Mouse (Mus musculus): ENCODE data around the gene Ncan. TPM values are rescaled to one million over a fixed set of nuclear protein-coding genes. Genes with fewer than 3 reads are reported as not detected.
A peak's percentile ranks its signal among the peaks of the same experiment; 100 is the strongest.

Ncan gene
- polyA plus RNA-seq, 1 experiment from 2014 or later: 13.5 TPM

- Histone ChIP-seq H3K36me3 (replicated peaks) (peaks cover 66% of the 10 kb centered on the region), H3K9me3 (no peaks in the 10 kb centered on the region), H3K4me1 (no peaks in the 10 kb centered on the region), H3K4me3 (no peak overlapping the region), H3K27me3 (ENCODE audit: poor library complexity, severe bottlenecking) (no peaks in the 10 kb centered on the region), H3K27ac (no peak overlapping the region)
- no peak for DNase-seq (ENCODE audit: extremely low spot score, low spot score)
Measured at GRCm38 (mm10) chr8:70049662-70050061, 71.0 kb downstream of the Ncan start.

- H3K36me3 ChIP-seq (replicated peaks): peaks cover 19% of the 10 kb centered on the region
- WGBS: 86% methylated on average over 5 of the region's 5 CpGs
- no peaks in the 10 kb centered on the region for H3K9me3 ChIP-seq
- no peak overlapping the region for H3K27ac ChIP-seq
- H3K4me3 ChIP-seq: peak overlapping the region; percentile 100
- peaks cover 37% of the 10 kb centered on the region for H3K4me1 ChIP-seq
- DNase-seq (ENCODE audit: extremely low spot score, low spot score): no peak
- no peaks in the 10 kb centered on the region for H3K27me3 ChIP-seq (ENCODE audit: poor library complexity, severe bottlenecking)
Measured at GRCm38 (mm10) chr8:70043996-70044395, 76.7 kb downstream of the Ncan start.

Small RNA genes within 50 kb of the gene (microRNA-seq; reads per million reads assigned to microRNA genes)
- gene Mir7066: not detected

Other genes starting within 250 kb of the Ncan start
- 0.36 and 0.53 TPM in 2 replicates for gene Cilp2, start 233.2 kb downstream of the Ncan start, polyA plus RNA-seq (2016; fragmentation: Nextera tagmentation; extraction: Ambion mirVana)
- 5.1 and 5.3 TPM in 2 replicates for gene Tssk6, start 218.7 kb downstream of the Ncan start, polyA plus RNA-seq (2016; fragmentation: Nextera tagmentation; extraction: Ambion mirVana)
- gene Ndufa13, start 218.3 kb downstream of the Ncan start, polyA plus RNA-seq (2016; fragmentation: Nextera tagmentation; extraction: Ambion mirVana): 165 and 170 TPM in 2 replicates
- 3.8 and 5.1 TPM in 2 replicates for gene Yjefn3, start 218.2 kb downstream of the Ncan start, polyA plus RNA-seq (2016; fragmentation: Nextera tagmentation; extraction: Ambion mirVana)
- 51.7 and 57.1 TPM in 2 replicates for gene Gatad2a, start 124.5 kb downstream of the Ncan start, polyA plus RNA-seq (2016; fragmentation: Nextera tagmentation; extraction: Ambion mirVana)
- gene Mau2, start 78.1 kb downstream of the Ncan start, polyA plus RNA-seq (2016; fragmentation: Nextera tagmentation; extraction: Ambion mirVana): 54.5 and 58.6 TPM in 2 replicates
- gene Sugp1, start 78.1 kb downstream of the Ncan start, polyA plus RNA-seq (2016; fragmentation: Nextera tagmentation; extraction: Ambion mirVana): 53.4 and 55.3 TPM in 2 replicates
- gene Tm6sf2, start 47.9 kb downstream of the Ncan start, polyA plus RNA-seq (2016; fragmentation: Nextera tagmentation; extraction: Ambion mirVana): 0.35 and 0.68 TPM in 2 replicates
- 0.05 and 0.12 TPM in 2 replicates for gene Hapln4, start 37.4 kb downstream of the Ncan start, polyA plus RNA-seq (2016; fragmentation: Nextera tagmentation; extraction: Ambion mirVana)
- gene Nr2c2ap, start 10.5 kb upstream of the Ncan start, polyA plus RNA-seq (2016; fragmentation: Nextera tagmentation; extraction: Ambion mirVana): 35.7 and 37.9 TPM in 2 replicates
- 17.1 and 19.2 TPM in 2 replicates for gene Rfxank, start 18.3 kb upstream of the Ncan start, polyA plus RNA-seq (2016; fragmentation: Nextera tagmentation; extraction: Ambion mirVana)
- 38.5 and 41.6 TPM in 2 replicates for gene Borcs8, start 18.6 kb upstream of the Ncan start, polyA plus RNA-seq (2016; fragmentation: Nextera tagmentation; extraction: Ambion mirVana)
- 0.71 and 0.74 TPM in 2 replicates for gene Mef2b, start 18.8 kb upstream of the Ncan start, polyA plus RNA-seq (2016; fragmentation: Nextera tagmentation; extraction: Ambion mirVana)
- gene Tmem161a, start 51.5 kb upstream of the Ncan start, polyA plus RNA-seq (2016; fragmentation: Nextera tagmentation; extraction: Ambion mirVana): 68.8 and 70.2 TPM in 2 replicates
- 2.2 and 2.6 TPM in 2 replicates for gene Slc25a42, start 91.4 kb upstream of the Ncan start, polyA plus RNA-seq (2016; fragmentation: Nextera tagmentation; extraction: Ambion mirVana)
- gene Sugp2, start 113.4 kb upstream of the Ncan start, polyA plus RNA-seq (2016; fragmentation: Nextera tagmentation; extraction: Ambion mirVana): 55.7 and 56.7 TPM in 2 replicates
- 29.4 and 32.7 TPM in 2 replicates for gene Armc6, start 113.6 kb upstream of the Ncan start, polyA plus RNA-seq (2016; fragmentation: Nextera tagmentation; extraction: Ambion mirVana)
- 115 and 120 TPM in 2 replicates for gene Homer3, start 162.0 kb upstream of the Ncan start, polyA plus RNA-seq (2016; fragmentation: Nextera tagmentation; extraction: Ambion mirVana)
- 54.9 and 57.2 TPM in 2 replicates for gene Ddx49, start 181.6 kb upstream of the Ncan start, polyA plus RNA-seq (2016; fragmentation: Nextera tagmentation; extraction: Ambion mirVana)
- 286 and 300 TPM in 2 replicates for gene Cope, start 181.6 kb upstream of the Ncan start, polyA plus RNA-seq (2016; fragmentation: Nextera tagmentation; extraction: Ambion mirVana)
- 4.1 and 4.5 TPM in 2 replicates for gene Cers1, start 194.9 kb upstream of the Ncan start, polyA plus RNA-seq (2016; fragmentation: Nextera tagmentation; extraction: Ambion mirVana)
- gene Gdf1, start 208.9 kb upstream of the Ncan start, polyA plus RNA-seq (2016; fragmentation: Nextera tagmentation; extraction: Ambion mirVana): 3.7 and 4.6 TPM in 2 replicates
- gene Upf1, start 232.4 kb upstream of the Ncan start, polyA plus RNA-seq (2016; fragmentation: Nextera tagmentation; extraction: Ambion mirVana): 14.5 and 16.3 TPM in 2 replicates

All from forebrain, embryonic 10.5 days (tissue).